Comparison of ENCODE assay signal across 8 mouse cellular contexts in the genomic region with DNA sequence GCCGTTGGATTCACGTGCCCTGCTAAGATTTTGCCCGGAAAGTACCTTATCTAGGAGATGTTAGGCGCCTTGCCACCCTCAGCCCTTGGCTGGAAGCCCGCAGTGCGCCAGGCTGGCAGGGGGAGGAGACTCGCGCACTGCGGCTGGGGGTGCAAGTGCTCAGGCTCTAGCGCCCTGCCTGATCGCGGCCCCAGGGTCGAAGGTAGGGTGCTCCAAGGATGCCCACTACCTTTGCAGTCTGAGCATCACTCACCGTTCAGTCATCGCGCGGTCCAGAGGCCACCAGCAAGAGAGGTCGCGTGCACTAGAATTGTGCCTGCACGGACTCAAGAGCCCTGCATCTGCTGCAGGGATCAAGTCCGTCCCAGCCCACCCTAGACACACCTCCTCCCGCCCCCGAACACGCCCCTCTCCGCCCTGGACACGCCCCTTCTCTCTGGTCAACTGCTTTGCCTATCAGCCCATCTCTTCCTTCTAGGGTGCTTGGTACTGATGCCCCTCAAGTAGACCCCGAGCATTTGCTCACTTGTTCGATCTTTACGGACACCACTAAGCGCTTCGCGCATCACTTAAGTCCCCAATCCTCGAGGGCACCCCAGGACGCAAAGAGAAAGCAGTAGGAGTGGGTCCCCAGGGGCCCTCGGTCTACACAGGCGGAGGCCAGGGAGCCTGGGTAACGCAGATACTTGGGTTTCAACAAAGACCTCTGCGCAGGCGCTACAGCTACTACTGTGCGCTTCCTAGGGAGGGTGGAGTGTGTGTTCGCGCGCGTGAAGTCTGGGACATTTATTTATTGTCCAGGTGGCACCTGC. TPM values are rescaled to one million over a fixed set of nuclear protein-coding genes. Genes with fewer than 3 reads are reported as not detected.
DNase-seq lines count a peak whose midpoint lies in the region; ATAC-seq lines count a peak whose summit lies in the region.

Gene Rassf4 (minus strand): TSS at position 482 of the 812 bp plus-strand sequence.

- no peaks in the 10 kb centered on the region for H3K27me3 ChIP-seq in hindbrain, embryonic 13.5 days

- peak; percentile 98 for DNase-seq in Muller cell, postnatal 12 days (ENCODE audit: inconsistent ontology term)
- peak; percentile 69 to 77 for DNase-seq in cerebellum, postnatal 25 days
- peak; percentile 56 to 71 for DNase-seq in frontal cortex, postnatal 36 days (ENCODE audit: low spot score in 2 of 2)
- DNase-seq in layer of hippocampus, postnatal 14 days (ENCODE audit: low spot score in 2 of 2), result peak; percentile 66 to 67
- peak; percentile 91 for DNase-seq in lung, postnatal 10 days
- peak; percentile 66 for DNase-seq in ovary, postnatal 10 days (ENCODE audit: low spot score)
- DNase-seq in thymus, postnatal 10 days (ENCODE audit: low spot score in 2 of 2), result peak; percentile 54 to 60

- H3K36me3 ChIP-seq in hindbrain, embryonic 13.5 days, result no peaks in the 10 kb centered on the region

- under 1% methylated on average over 44 of the region's 44 CpGs for WGBS in hindbrain, embryonic 13.5 days

- H3K4me3 ChIP-seq in hindbrain, embryonic 13.5 days, result peak within 1 kb of the TSS; percentile 63

- peak within 1 kb of the TSS; percentile 72 for H3K9ac ChIP-seq in hindbrain, embryonic 13.5 days

- H3K9me3 ChIP-seq in hindbrain, embryonic 13.5 days, result no peaks in the 10 kb centered on the region

- H3K27ac ChIP-seq in hindbrain, embryonic 13.5 days, result peak within 1 kb of the TSS; percentile 65

- peak within 1 kb of the TSS; percentile 87 for H3K4me2 ChIP-seq in hindbrain, embryonic 13.5 days

- peaks cover 54% of the 10 kb centered on the region for H3K4me1 ChIP-seq in hindbrain, embryonic 13.5 days (replicated peaks)

- peak; percentile 90 for ATAC-seq in hindbrain, embryonic 13.5 days (ENCODE audit: low FRiP score)

RNA-seq across cellular contexts. Expression of gene Rassf4, which starts in this region (rescaled TPM):
- 23.0 and 33.3 TPM in 2 replicates for polyA plus RNA-seq in hindbrain, embryonic 13.5 days (2015; fragmentation: Nextera tagmentation; extraction: Ambion mirVana)
- total RNA-seq in layer of hippocampus, postnatal 14 days (2021), result 1 to 10 TPM; 3.8 to 4.6 TPM

Comparison
In these comparisons a context has a peak if more than half of its experiments do, and no peak if none do; other contexts are left out.
1. Peak in every context shown above with its lines: DNase-seq, ATAC-seq, H3K4me3 ChIP-seq and H3K27ac ChIP-seq.